Mouse (Mus musculus): Measurements from ENCODE around the gene Cracr2a. TPM values are rescaled to one million over a fixed set of nuclear protein-coding genes. Genes with fewer than 3 reads are reported as not detected.

The Cracr2a gene
- polyA plus RNA-seq, 1 experiment: 0.96 TPM

- no peak for DNase-seq (ENCODE audit: low spot score)
These were observed 5.0 kb downstream of the Cracr2a start for GRCm38 (mm10) chr6:127565951-127566732.

- no peak for DNase-seq (ENCODE audit: low spot score)
These were observed 10.9 kb downstream of the Cracr2a start for GRCm38 (mm10) chr6:127571849-127572550.

GRCm38 (mm10) chr6:127573779-127574463, 12.8 kb downstream of the Cracr2a start:
- DNase-seq (ENCODE audit: low spot score): no peak

- no peak for DNase-seq (ENCODE audit: low spot score)
These were observed 14.1 kb downstream of the Cracr2a start for GRCm38 (mm10) chr6:127575194-127575593.

- DNase-seq (ENCODE audit: low spot score): no peak
These were observed 16.6 kb downstream of the Cracr2a start for GRCm38 (mm10) chr6:127577688-127578087.

- DNase-seq (ENCODE audit: low spot score): no peak
These were observed 17.2 kb downstream of the Cracr2a start for GRCm38 (mm10) chr6:127578316-127578715.

- DNase-seq (ENCODE audit: low spot score): no peak
These were observed 17.7 kb downstream of the Cracr2a start for GRCm38 (mm10) chr6:127578810-127579209.

GRCm38 (mm10) chr6:127581915-127582314, 20.8 kb downstream of the Cracr2a start:
- DNase-seq (ENCODE audit: low spot score): no peak

- DNase-seq (ENCODE audit: low spot score): peak; percentile 41
These were observed 21.4 kb downstream of the Cracr2a start for GRCm38 (mm10) chr6:127582391-127583176.

GRCm38 (mm10) chr6:127591467-127591866, 30.3 kb downstream of the Cracr2a start:
- no peak for DNase-seq (ENCODE audit: low spot score)

- DNase-seq (ENCODE audit: low spot score): no peak
These were observed 32.3 kb downstream of the Cracr2a start for GRCm38 (mm10) chr6:127593487-127593886.

GRCm38 (mm10) chr6:127599280-127599679, 38.1 kb downstream of the Cracr2a start:
- no peak for DNase-seq (ENCODE audit: low spot score)

- DNase-seq (ENCODE audit: low spot score): no peak
These were observed 44.2 kb downstream of the Cracr2a start for GRCm38 (mm10) chr6:127605067-127606025.

- DNase-seq (ENCODE audit: low spot score): no peak
These were observed 48.5 kb downstream of the Cracr2a start for GRCm38 (mm10) chr6:127609673-127610072.

- DNase-seq (ENCODE audit: low spot score): no peak
These were observed 50.1 kb downstream of the Cracr2a start for GRCm38 (mm10) chr6:127611216-127611615.

GRCm38 (mm10) chr6:127614083-127614984, 53.2 kb downstream of the Cracr2a start:
- no peak for DNase-seq (ENCODE audit: low spot score)

- DNase-seq (ENCODE audit: low spot score): no peak
These were observed 55.5 kb downstream of the Cracr2a start for GRCm38 (mm10) chr6:127616623-127617022.

- DNase-seq (ENCODE audit: low spot score): no peak
These were observed 56.3 kb downstream of the Cracr2a start for GRCm38 (mm10) chr6:127617258-127618025.

- no peak for DNase-seq (ENCODE audit: low spot score)
These were observed 57.5 kb downstream of the Cracr2a start for GRCm38 (mm10) chr6:127618686-127619085.

Data from urinary bladder, adult 2 months (tissue).